Mouse (Mus musculus): ENCODE measurements around the gene Hspa12a.

The Hspa12a gene

DNA sequence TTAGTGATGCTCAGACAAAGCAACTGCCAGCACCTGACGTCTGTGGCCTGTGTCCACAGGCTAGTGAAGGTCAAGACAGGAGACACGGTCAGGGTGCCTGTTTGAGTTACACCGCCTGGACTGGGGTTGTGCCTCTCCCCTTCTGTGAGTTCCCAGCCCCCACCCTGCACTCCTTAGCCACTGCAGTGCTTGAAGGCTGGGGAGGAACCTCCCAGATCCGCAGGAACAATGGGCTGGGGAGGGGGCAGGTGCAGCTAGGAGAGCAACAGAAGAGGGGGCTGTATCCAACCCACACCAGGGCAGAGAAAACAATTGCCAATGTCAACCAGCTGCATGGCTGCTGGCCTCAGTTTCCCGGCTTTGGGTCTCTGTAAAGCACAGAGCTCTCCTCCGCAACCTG is 84.1 kb downstream of the Hspa12a start:
- DNase-seq: no peak

DNA sequence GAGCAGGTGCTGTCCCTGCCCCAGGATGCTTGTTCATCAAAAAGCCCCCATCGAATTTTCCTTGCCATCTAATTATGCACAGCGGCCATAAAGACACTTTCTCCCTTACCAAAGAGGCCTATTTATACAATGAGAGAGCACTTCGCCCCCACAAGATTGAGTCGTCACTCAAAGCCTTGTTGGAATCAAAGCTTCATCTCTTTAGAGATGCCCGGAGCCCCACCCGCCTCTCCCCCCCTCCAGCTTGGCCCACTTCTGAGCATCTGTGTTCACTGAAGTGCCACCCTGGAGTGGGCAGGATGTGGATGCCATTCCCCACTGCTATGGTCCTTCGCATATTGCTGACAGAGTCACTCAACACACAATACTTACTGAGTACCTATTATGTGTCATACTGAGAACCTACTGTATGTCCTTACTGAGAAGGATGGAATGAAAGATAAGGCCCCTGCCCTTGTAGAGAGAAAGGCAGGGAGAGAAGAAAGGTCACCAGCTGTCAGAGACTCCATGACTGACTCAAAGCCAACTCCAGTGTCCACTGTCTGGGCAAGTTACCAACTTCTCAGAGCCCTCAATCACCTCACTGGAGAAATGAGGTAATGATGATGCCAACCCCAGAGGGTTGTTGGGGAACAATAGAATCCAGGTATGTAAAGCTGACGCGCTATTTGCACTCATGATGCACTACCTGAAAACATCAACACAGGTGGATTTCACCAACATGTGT is 87.2 kb downstream of the Hspa12a start:
- DNase-seq: no peak

DNA sequence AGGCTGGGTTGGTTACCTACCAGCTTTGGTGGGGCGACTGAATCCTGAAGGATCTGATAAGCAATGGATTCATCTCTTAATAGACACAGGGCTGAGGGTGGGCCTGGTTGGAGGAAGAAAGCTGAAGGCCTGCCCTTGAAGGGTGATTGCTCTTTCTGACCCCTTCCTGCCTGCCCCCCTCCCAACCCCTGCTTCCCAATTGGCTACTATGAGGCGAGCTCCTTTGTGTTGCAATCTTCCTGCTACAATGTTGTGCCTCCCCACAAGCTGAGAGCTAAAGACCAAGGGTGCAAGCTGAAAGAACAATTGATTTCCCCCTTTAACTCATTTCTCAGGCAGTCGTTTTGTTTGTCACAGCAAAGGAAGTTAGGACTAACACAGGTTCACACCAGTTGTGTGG is 88.6 kb downstream of the Hspa12a start:
- no peak for DNase-seq

DNA sequence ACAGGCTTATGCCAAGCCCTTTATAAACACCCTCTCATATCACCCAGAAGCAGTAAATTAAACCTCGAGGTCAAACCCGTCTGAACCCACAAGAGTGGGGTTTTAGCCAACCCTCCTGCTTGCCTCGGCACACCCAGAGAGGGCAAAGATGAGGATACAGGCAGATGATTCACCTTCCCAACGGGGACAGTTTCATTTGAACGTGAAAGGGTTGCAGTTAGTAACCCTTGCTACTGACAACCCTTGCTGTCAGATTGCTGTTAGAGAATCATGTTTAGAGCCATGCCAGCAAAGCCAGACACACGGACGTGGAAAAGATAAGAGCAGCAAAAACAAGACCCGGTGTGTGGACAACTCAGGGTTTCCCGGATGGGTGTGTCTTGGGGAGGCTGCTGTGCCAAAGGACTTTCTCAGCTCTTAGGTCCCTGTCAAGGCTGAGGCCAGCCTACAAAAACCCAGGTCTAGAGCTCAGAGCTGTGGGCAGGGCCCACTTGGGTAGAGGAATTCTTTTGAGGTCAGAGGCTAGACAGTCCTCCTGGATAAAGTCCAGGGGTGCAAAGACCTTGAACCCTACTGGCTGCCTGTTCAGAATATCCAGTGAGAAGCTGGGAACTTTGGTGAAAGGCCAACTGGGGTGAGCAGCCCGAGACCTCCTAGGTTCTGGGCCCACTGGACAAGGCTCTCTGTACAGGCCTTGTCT is 90.3 kb downstream of the Hspa12a start:
- DNase-seq: peak; percentile 79 to 88

DNA sequence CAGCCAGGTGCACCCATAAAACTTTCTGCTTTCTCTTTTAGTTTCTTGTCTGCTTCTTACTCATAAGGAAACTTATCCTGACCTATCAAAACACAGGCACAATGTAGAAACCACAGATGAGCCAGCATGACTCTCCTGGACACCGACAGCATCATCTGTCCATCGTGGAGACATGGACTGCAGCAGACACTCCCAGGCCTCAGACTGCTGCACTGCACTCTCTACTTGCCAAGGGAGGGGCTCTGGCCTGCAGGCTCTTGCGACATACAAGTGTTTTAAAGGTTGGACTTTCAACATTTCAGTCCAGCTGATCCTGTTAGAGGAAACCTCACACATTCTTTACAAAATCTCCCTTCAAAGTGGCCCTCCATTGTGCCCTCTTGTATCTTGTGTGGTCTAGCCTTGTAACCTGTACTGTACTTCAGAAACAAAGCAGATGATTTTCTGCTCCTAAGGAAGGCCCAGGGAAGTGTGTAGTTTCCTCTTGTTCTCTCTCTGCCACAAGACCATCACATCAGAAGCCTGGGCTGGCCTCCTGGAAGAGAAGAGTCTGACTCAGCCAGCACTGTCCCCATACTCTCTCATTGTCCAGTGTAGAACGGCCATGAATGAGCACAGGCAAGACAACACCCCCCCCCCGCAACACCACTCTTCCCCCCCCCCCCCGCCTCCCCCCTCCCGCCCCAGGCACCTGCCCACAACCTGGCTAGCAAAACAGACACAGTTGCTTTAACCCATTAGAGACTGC is 92.6 kb downstream of the Hspa12a start:
- DNase-seq: peak in 1 of 2 experiments; percentile 71

DNA sequence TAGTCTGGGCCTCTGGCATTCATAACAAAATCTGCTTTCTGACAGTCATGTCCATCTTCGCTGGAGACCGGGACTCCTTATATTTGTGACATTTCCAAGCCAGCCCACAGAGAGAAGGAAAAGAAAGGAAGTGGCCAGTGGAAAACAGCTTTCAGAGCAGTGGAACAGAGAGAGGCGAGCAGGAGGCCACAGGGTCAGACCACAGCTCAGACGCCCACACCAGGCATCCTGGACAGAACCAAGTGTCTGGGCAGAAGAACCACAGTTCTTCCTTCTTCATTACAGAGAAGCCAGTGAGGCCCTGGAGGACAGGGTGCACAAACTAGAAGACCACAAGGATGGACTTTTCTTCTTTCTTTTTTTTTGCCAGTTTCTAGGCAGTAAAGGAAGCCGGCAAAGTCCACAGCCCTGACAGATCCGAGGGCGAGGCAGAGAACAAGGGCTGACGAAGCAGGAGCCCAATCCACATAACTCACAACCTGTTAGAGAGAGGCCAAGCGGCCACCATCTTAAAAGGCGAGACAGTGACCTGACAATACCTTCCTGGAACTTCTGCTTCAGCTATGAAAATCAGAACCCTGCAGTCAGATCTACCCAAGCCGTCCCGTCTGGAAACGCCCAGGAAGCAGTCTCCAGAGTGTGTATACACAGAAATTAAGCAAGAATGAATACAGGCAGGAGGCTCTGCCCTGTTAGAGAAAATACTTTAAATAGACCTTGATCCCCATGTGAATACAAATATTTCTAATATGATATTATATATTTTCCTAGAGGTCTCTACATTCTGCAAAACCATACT is 93.9 kb downstream of the Hspa12a start:
- DNase-seq: no peak

DNA sequence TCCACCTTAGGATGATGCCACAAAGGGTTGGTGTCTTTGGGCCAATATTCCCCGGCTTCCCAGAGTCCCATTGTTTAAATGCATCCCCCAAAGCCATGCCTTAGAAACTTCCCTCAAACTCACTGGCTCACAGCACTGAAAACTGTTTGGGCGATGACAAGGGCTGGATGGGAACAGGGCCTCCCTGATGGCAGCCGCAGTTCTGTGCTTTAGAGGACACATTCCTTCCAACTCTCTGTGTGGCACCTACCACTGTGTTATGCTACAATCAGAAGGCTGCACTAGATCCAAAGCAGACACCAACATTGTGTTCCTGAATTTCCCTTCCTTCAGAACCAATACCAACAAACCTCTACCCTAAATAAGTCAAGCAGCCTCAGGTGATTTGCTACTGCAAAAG is 99.8 kb downstream of the Hspa12a start:
- no peak for DNase-seq

DNA sequence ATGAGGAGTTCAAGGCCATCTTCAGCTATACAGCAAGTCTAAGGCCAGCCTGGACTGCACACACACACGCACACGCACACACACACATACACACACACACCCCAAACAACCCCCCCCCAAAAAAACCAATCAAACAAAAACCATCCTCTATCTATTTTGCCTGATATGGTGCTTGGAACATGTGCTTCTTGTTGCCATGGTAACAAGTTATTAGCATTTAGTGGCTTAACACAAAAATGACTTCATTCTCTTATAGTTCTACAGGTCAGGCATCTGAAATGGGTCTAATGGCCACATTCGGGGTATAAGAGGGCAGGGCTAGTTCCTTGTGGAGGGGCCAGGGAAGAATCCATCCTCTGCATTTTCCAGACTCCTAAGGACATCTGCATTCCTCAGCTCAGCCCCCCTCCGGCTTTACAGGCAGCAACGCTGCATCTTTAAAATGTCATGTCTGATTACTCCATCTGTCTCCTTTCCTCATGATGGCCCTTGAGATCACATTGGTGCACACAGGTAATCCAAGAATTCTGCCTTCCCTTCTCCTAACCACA is 102.7 kb downstream of the Hspa12a start:
- no peak for DNase-seq

DNA sequence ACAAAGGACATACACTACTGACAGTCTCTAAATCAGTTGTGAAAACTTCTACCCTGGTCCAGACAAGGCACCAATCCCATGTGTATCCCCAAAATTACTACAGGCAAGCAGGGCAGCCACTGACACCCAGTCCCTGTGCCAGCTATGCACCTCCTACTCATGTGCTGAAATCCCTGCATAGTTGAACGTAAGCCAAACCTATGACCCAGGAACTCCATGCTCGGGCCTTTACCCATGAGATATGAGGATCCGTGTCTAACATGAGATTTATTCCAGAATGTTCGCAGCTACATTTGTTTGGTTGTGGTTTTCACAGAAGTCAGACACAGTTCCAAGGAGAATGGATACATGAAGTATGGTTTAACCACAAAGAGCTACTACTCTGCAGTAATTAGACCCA is 103.6 kb downstream of the Hspa12a start:
- peak; percentile 41 to 63 for DNase-seq

DNA sequence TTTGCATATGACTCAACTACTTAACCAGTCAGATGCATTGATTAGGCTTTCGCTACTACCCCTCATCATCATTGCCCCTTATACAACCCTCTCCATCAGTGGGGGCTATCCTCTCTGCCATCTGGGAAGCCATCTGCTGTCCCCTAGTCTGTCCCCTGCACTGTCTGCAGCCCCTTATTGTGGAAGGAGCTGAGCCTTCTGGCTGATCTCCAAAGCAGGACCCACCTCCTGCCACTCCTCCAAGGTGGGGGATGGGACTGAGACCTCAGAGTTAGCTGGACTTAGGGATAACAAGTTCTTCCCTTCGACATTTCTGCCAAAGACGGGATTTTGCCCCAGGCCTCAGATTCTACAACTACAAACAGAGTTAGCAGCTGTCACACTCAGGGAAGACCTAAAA is 104.1 kb downstream of the Hspa12a start:
- DNase-seq: no peak

DNA sequence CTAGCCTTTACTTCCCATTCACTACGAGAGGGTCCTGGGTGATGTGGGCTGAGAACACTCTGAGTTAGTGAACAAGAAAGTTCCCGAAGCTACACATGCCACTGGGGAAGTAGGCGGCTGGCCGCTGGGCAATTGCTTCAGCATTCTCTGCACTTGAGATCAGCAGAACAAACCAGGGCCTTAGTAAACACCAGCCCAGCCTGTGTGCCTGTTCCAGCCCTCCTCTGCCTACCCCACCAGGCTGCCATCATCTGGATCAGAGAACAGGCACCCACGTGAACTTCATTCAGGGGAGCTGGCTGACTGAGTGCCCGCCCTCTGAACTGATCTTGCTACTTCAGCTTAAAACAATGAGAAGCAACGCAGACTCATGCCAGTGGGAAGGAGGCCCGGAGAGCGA is 104.7 kb downstream of the Hspa12a start:
- peak; percentile 57 to 78 for DNase-seq

DNA sequence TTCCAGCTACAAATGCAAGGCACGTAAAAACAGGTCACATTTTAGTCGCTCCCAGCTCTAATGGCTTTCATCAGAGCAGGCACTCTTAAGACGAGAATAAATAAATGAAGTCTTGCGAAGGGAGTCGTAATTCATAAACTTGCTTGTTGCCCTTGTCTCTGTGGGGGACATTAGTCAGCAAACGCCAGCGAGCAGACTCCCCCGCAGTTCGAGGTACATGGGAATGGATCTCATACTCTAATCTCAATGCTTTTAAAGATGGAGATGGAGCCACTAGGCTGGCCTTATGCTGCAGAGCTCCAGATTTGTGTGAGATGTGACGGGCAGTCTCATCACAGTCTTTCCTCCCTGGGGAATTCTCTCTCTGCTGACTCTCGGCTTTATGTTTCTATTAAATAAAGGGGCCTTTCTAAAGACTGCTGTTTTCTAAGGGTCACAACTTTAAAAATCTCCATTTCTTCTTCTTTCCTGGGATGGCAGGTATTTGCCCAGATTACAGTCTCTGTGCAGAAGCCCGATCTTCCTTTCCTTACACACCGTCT is 109.7 kb downstream of the Hspa12a start:
- DNase-seq: no peak

DNA sequence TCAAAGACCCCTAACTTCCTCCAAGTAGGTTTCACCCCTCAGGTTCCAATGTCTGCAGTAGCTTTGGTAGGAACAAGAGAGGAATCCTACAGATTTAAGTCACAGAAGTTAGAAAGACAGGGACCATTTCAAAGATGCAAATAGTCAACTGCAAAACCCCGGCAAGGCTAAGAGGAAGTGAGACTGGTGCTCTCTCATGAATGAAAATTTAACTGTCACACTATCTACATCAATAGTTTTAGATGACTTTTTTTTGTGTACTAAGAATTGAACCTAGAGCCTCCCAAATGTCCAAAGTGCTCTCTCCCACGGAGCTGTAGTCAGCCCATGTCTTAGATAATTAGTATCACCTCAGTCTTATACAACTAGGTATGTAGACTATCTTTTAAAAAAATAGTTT is 110.5 kb downstream of the Hspa12a start:
- DNase-seq: no peak

DNA sequence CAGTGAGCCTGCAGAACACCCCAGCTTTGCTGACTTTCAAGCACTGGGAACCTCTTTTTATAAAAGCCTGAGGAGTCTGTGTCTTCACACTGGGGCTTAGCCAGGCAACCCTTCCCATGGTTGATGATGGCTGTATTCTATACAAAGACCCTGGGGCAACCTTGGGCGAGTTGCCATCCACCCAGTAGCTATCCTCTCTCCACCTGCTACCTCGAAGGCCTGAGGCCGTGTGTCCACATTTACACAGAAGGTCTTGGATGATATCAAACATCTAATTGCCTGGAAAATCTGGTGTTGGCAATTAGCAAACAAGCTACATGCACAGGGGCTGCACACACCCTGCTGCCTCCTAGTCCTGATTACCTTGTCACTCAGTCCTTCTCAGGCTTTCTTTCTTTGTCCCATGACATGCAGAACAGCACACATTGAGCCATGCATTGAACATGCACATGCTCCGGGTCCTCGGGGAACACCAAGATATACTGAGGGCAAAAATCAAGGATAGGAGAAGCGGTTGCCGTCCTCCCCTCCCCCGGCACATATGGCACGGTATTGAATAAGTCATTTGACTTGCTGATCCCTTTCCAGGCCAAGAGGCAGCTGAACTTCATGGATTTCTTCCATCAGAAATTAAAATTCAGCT is 112.1 kb downstream of the Hspa12a start:
- DNase-seq: no peak

DNA sequence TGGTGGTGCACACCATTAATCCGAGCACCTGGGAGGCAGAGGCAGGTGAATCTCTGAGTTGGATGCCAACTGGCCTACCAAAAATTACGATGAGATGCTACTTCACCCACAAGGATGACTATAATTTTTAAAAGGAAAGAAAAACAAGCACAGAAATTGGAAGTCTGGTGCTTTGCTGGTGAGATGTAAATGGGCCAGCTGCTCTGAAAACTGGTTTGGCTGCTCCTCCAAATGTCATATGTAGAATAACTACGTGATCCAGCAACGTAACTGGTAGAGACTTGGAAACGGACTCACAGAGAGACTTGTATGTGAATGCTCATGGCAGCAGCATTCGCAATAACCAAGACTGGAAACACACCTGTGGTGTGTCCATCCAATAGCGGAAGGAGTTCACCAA is 113.3 kb downstream of the Hspa12a start:
- no peak for DNase-seq

DNA sequence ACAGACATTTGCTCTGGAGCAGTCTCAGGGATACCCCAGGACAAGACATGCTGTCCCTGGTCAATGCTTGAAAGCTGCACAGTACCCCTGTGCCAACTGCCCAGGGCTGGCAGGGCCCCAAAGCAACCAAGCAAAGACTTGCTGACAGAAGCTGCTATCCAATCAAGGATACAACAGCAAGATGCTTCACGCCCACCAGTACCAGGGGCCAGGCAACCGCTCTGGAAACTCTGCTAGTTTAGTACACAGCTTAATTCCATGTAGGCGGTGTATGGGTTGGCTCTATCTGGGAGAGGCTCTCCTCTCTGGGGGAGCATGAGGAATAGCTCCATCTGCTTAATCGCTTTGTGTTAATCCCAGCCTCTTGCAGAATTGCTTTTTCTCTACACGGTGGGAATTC is 113.9 kb downstream of the Hspa12a start:
- DNase-seq: peak; percentile 72 to 86

DNA sequence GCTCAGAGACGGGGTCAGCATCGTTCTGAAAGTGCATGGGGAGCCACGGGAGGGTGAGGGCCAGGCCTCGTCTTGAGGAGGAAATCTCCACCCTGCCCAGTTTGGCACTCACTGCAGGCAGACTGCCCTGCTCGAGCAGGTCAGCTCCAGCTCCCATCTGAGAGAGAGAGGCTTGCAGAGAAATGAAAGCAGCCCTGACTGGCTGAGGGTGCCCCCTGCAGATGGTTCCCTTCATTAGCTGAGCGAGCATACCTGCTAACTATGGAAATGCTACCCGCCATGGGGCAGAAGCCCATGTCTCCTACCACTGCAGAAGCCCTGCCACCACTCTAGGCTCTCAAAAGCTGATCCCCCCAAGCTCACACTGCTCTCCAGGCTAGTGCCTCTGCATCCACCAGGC is 115.8 kb downstream of the Hspa12a start:
- DNase-seq: peak in 1 of 2 experiments; percentile 44

DNA sequence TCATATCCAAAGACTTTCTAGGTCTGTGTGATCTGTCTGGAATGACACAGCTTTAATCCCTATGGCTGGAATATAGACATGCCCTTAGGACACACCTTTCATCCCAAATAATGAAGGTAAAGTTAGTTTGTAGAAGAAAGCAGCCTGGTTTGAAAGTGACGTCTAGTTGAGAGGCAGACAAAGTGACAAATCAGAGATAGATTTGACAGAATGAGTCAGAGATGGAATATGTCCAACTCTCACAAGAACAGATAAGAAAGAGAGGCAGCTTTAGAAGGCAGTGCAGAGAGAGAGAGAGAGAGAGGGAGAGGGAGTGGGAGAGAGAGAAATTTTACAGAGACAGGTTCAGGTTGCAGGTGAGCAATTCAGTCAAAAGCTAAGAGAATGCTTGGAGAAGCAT is 119.1 kb downstream of the Hspa12a start:
- no peak for DNase-seq

DNA sequence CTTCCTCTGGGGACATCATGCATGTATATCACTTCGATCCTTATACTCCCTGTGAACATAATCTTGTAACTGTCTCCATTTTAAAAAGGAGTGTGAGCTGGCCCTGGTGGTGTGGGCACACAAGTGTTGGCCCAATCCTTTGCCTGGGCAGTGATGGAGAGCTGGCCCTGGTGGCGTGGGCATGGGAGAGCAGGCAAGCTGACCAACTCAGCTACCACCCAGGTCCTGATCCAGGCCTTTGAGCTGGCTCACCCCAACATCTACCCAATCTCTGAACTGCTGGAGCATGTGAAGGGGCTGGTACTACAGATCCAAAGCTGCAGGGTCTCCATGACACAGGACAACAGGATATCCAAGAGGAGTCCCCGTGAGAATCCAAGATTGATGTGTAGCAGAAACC is 120.2 kb downstream of the Hspa12a start:
- no peak for DNase-seq

DNA sequence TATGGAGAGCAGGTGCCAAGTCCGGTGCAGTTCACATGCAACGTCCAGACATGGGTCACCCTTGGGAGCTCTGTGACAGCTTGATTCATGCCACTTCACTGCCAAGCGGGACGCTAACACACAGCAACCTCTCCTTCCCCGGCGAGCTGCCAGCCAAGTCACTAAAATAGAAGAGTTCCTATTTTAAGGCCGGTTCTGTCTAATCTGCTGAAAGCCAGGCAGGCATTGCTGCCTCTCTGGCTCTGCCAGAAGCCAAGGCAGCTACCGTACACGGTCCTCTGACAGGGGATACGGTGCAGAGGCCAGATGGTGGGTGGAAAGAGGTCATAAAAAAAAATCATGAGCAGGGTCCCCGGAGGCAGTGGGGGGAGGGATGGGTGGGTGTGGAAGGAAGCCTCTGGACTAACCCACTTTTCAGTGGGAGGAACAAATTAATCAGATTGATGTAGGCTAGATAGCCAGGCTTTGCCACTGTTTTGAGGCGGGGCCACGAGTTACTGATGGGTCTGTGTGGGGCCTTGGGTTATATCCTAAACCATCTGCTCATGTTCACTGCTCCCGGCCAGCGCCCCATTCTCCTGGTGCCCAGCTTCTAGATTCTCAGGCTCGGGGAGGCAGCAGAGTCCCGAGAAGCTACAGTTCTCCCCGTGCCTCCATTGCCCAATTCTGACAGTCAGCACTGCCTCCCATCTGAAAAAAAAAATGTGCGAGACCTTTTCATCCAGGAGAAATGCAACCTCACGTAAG is 120.8 kb downstream of the Hspa12a start:
- peak; percentile 73 to 85 for DNase-seq

All from kidney, postnatal 25 days (tissue).